Mouse (Mus musculus) embryo, embryonic 10.5 days (tissue): ENCODE data around the gene Bap1.
A peak's percentile ranks its signal among the peaks of the same experiment; 100 is the strongest.

Source experiments
- DNase-seq: peaks from one replicate; pipeline ENCODE4 v3.0.0-alpha.2; 2015; ENCODE audit warnings: low spot score

Bap1 gene

DNA sequence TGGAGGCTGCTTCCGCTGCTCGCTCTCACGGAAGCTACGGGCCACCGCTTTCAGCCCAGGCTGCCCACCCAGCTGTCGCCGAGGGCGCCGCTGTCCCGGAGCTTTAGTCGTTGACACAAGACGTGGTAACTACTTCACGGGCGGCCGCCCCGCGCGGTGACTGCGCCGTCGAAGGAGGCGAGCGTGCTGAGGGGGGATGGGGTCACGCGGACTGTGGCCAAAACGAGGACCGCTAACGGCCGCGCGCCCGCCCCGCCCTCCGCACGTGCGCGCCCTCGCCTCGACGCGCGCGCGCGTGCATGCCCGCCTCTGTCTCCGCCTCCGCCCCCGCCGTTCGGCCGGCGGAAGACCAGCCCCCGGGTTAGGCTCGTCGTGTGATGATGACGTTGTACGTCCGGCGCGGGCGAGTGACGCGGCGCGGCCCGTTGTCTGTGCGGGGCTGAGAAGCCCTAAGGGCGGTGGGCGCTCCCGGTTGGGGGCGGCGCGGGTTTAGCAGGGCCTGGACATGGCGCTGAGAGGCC, at the start of gene Bap1, which contains the start of gene Phf7:
Gene Bap1 (plus strand): TSS at position 367 of the 521 bp plus-strand sequence.
Gene Phf7 (minus strand): TSS at position 234 of the 521 bp plus-strand sequence.
- DNase-seq = peak; percentile 95

DNA sequence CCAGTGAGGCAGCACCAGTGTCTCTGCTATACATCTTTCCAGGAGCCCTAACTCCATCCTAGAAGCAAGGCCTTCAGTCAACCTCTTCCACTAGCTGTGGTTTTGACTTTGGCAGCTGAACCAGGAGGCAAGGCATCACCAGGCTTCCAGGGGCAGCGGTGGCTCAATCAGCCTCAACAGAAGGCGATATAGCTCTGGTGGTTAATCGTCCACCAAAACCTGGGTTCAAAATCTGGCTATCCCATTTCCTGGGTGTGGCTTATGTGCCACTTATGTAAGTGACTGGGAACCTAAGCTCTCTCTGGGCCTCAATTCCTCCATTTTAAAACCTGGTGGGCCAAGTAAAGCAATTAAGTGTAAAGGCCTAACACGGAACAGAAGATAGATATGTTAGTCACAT, 46.4 kb upstream of the Bap1 start:
- no peak for DNase-seq

DNA sequence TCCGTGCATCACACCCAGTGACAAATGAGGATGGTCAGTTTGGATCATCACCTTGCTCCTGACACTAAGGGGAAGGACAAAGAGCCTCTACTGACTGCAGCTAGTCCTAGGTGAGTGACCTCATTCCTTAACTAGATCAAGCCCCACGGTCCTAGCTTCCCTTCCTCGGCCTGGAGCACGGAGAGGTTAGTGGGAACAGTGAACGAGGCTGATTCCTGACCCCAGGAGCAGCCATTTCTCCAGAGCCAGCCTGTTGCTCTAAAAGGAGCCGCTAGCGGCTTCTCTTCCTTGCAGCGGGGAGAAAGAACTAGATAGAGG, 46.0 kb upstream of the Bap1 start:
- DNase-seq = peak; percentile 53

DNA sequence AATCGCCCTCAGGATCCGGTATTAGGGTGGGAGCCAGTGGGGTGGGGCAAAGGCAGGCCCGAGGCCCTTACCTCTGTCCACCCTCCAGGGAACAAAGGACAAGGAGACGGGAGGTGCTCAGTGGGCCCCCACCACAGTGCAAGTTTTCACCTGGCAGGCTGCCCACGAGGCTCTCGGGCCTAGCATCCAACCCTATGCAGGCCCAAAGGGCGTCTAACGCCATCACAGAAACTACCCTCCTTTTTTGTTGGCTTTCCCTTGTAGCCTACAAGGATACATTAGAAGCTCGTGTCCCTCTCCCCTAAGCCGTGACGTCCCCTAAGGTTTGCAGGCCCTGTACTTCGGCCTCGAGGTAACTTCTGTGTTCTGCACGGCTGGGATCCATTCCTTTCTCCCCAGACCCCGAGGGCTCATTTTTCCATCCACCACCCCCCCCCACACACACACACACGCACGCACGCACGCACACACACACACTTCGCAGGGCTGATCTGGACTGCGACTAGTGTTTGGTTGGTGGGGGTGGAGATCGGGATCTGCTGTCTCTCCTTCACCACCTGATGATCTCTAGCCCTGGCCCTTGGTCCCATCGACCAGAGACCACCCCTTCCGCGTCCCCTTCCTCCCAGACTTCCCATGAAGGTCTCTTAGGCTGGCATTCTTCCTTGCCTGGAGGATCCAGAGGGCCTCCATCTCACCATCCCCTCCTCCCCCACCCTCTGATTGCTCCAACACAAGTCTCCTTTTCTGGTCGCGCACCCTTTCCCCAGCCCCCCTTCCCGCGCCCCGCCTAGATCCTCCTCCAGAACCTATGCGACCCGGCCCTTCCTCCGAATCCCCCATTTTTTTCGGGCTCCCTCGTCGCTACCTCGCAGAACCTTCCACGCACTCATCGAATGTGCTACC, 45.4 kb upstream of the Bap1 start:
- DNase-seq = peak; percentile 71

DNA sequence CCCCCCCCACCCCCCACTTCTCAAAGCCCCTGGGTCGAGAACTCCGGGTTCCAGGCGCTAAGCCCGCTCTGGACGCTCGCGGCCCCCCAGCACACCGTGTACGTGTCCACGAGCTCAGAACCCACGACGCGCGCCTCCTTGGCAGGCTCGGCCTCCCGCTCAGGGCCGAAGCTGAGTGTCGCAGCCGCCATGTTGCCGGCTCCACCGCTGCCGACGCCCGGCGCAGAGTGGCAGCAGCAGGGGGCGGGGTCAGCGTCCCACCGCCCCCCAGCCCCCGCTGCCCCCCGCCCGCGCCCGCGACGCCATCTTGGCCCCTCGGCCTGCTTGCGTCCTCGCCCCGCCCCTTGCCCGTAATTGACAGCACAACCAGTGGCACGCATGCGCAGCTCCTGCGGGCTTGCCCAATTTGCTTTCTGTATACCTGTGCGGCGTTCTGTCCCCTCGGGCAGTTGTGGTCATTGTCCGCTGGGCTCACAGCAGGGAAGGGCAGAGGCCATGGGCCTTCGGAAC, 44.7 kb upstream of the Bap1 start:
- DNase-seq = peak; percentile 97

DNA sequence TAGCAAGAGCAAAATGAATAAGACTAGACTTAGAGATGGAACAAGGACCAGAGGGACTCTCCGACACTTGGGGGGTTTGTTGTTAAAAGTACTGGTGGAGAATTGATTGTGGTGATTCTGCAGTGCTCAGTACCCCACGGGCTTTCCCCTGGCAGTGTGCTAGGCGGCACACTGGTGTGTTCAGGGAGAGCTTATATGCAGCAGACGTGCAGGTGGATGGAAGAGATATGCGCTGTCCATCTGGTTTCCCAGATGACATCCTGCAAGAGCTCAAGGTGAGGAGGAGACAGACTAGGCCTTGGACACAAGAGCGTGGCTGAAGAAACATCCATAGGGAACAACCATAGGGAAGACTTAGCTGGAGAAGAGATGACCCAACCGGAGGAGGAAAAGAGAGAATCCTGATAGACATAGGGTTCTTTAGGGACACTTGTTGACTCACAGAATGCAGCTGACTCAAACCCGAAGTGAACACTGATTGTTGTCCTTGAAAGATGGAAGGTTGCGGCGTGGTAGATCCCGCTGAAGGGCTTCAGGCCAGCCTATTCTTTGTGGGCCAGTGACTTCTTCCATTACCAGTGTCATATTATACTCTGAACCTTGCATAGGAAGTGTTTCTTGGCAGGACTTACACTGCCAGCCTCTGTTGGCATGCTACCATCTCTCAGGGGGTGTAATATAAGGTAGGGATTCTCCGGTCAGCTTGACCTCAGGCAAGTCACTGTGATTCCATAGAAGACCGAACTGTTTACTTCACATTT, 44.0 kb upstream of the Bap1 start:
- no peak for DNase-seq

DNA sequence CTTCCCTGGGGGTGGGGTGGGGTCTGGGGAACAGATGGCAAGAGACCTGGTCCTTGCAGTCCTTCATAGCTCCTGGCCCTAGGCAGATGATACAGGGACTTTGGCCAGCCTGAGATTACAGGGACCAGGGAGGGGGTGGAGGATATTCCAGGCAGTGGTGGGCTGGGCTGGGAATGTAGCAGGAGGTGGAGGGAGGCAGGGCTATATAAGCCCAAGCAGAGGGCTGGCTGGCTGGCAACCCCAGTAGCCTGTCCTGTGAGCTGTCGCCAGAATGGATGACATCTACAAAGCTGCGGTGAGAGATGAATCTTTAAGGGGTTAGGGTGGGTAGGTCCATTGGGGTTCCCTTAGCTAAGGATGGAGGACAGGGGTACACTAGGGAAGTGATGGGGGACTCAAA, 43.2 kb upstream of the Bap1 start, which contains the start of gene Tnnc1:
Gene Tnnc1 (plus strand): TSS at position 229 of the 400 bp plus-strand sequence.
- DNase-seq = no peak

DNA sequence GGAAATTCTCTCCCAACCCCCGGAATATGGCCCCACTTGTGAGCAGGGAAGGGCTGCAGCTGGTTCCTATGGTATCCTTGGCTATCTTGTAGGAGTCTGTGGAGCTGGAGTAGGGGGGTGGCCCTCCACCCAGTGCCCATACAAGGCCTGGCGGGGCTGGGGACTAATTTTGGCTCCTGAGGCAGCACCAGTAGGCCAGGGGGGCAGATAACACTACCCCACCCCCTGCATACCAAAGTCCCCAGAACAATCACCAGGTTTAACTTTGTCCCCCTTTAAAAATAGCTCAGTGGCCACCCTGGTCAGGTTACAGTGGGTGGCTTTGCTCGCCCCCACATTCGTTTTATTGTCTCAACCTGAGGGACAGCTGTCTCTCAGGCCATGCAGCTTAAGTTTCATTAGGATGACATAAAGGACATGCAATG, 42.1 kb upstream of the Bap1 start:
- no peak for DNase-seq

DNA sequence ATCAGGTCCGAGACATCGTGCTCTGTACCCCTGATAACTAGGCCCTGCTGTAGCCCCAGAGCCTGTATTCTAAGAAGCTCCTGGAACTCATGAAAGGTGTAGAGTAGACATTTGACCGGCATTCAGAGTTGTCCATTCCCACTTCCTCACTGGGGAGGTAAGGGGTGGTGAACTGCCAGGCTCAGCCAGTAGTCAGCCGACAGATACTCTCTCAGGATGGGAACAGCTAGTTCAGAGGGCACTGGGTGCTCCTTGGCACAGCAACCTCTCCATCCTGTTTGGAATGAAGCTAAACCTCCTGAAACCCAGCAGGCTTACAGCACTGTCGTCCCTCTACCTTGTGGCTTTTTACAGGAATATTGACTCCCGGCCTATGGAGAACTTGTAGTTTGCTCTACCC, 39.4 kb upstream of the Bap1 start:
- DNase-seq = no peak

DNA sequence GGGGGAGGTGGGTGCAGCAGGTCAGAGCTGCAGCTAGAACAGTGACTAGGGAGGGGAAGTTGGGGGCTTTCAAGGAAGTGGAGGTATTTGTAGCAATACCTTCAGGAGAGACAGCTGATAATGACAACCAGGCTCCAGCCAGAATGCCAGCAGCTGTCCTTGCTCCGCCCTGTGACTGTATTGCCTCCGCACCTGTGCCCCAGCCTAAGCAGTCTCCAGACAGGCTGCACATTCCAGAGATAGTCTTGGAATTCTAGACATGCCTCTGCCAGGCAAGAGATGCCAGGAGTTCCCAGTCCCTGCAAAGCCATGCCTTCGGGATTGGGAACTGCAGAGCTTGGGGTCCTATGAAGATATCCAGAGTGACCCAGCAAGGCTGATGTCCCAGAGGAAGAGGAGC, 38.8 kb upstream of the Bap1 start:
- no peak for DNase-seq

DNA sequence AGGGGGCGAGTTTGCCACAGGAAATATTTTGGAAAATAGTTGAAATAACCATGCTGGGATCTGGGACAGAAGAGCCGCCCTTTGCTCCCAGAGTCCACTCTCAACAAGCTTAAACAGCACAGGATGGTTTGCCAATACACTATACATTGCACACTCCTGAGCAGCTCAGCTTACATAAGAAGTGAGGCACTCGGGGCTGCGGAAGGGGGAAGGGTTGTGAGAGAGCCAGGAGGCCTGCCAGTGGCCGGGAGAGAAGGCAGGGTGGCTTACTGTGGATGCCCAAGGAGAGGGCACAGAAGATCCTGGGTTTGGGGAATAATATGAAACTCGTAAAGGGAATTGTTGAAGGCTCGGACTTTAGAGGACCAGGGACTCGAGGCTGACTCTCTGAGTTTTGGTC, 37.4 kb upstream of the Bap1 start:
- DNase-seq = no peak

DNA sequence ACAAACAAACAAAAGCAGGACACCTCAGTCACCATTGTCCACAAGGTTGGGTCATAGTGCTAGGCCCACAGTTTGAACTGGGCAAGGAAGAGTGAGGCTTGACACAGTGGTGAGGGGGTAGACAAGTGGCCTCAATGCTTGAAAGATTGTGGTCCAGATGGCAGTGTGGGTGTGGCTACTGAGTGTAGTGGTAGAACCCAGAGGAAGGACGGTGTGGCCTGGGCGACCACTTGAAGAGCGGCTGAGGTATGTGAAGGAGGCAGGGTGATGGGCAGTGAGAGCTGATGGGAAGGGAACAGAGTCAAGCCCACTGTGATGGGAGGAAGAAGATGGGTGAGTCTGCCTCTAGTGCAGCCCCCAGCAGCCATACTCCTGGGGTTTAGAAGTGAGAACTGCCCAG, 36.6 kb upstream of the Bap1 start:
- no peak for DNase-seq

DNA sequence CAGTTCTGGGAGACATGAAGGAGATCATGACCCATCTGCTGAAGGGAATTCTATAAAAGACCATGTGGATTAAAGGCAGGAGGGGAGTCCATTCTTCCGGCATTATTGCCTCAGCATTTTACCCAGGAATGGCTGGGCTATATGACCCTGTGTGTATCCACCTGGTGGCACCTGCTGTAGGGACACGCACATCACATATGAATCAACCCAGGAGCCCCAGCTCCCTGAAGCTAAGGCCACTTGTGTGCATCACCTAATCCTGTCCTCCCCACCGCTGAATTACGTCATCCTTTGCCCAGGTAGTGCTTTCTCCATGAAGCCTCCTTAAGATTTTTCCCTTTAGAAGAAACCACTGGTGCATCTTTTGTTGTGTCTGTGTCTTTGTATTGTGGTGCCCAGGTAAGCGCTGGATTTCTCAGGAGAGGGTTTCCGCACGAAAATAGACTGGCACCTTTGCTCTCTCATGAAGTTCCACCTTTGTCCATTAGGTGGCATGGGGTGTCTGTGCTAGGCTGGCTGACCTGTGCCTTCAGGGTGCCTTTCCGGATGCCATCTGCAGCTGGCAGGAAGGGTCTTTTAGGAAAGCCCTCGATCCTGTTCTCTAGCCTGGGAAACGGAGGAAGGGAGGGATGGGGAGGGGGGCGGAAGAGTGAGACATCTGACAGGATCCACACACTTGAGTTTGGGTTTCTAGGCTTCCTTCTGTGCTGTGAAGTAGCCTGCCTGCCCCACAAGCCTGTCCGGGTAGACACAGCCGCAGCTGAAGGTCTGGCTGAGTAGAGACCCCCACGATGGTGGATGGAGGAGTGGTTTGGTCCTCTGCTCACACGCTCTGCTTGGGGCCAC, 35.9 kb upstream of the Bap1 start:
- peak; percentile 83 for DNase-seq

DNA sequence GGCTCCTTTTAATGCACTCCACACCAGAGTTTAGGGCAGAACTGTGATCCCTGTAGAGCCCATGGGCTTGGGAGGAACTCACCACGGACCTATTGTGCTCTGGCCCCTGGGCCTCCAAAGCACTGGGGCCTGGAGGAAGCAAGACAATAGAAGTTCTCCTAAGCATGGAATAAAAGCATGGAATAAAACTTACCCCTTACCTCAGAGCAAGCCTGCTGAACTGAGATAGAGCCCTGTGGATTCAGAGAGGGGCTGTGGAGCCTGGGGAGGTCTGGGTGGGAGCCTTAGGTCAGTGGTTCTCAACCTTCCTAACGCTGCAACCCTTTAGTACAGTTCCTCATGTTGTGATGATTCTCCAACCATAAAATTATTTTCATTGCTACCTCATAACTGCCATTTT, 34.4 kb upstream of the Bap1 start, which contains the start of gene Nisch:
Gene Nisch (minus strand): TSS at position 101 of the 400 bp plus-strand sequence.
- no peak for DNase-seq

DNA sequence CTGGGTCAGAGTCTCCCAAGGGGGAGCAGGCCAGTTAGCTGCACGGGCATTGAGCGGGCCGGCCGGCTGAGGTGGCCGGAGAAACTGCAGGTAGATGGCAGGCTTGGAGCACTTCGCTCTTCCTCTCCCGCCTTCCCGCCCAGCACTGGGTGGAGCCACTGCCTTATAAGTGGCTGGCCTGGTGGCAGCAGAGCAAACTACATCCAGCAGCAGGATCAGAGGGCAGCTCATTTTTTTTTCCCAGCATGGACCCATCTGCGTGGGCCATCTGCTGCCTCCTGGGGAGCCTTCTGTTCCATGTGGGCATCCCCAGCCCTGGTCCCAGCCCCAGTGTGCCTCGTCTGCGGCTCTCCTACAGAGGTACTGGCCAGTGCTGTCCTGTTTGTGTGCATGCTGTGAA, 33.6 kb upstream of the Bap1 start, which contains the start of gene Sema3g:
Gene Sema3g (plus strand): TSS at position 195 of the 400 bp plus-strand sequence.
- peak; percentile 77 for DNase-seq

DNA sequence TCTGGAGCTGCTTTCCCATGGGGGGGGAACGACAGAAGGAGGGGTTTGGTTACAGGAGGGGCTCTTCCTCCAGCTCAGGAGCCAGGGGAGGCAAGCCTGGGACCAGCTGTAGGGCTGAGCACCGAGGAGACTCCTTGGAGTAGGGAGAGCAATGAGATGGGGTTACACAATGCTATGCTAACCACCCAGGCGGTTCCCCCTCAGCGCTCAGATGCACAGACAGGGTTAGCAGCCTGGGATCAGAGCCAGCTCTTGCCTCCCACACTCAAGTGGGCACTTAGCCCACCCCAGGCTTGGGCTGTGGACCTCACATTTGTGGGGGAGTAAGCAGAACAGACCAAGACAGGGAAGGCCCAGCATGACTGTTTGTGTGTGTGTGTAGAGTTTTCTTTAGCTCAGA, 24.3 kb upstream of the Bap1 start:
- DNase-seq = no peak

DNA sequence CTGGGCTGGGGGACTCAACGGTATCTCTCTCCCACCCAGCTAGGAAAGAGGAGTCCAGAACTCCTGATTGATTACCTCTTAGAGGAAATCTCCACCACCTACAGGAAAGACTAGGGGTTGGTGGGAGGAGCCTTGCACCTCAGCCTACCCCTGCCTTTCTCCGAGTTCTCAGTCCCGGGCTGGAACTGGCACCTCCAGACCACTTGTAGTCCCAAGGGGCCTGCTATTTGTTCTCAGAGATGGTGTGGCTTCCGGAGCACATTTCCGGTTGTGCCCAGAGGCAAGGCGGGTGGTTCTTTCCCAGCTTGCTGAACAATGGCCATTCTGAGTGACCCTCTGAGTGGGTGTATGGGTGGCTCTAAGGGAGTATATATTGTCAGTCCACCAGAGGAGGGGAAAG, 23.0 kb upstream of the Bap1 start:
- no peak for DNase-seq

DNA sequence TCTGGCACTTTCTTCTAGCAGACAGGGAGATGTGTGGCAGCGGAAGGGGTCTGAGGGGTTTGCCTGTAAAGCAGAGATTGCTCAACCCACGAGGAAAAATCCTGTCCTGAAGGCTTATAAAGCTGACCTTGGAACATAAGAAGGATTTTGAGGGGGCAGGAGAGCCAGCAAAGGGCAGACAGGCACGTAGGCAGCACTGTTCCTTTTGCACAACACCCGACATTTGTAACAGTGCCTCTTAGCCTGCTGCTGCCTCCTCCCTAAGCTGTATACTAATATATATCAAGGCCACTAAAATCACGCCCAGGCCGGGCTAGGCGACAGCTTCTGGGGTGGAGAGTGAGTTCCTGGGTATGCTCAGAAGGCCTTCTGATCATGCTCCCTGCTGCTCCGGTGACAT, 20.8 kb upstream of the Bap1 start:
- no peak for DNase-seq

DNA sequence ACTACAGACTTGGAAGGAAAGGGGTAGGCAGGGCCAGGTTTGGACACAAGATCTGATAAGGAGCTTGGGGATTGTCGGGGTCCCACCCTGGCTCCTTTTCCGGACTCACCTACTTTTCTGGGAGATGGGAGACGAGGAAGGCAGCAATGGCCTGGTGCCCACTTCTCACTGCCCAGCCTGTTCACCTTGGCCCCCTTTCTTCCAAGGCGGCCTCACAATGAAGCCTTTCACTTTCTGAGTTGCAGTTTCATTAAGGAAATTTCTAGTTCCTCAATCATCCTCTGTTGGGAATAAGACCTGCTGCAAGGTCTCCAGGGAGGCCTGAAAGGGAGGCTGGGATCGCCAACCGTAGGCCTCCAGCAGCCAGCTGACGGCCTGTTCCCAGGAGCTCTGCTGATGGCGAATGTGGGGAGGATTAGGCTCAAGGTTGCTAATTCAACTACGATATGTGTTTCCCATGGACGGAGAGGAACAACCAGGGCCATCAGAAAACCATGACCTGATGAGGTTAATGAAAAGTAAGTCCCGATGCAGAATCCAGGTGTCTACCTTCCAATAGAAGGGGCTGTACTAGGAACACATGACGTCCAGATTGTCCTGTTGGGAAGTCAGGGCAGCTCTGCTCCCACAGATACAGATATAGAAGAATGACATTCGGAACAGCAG, 18.7 kb upstream of the Bap1 start:
- no peak for DNase-seq

DNA sequence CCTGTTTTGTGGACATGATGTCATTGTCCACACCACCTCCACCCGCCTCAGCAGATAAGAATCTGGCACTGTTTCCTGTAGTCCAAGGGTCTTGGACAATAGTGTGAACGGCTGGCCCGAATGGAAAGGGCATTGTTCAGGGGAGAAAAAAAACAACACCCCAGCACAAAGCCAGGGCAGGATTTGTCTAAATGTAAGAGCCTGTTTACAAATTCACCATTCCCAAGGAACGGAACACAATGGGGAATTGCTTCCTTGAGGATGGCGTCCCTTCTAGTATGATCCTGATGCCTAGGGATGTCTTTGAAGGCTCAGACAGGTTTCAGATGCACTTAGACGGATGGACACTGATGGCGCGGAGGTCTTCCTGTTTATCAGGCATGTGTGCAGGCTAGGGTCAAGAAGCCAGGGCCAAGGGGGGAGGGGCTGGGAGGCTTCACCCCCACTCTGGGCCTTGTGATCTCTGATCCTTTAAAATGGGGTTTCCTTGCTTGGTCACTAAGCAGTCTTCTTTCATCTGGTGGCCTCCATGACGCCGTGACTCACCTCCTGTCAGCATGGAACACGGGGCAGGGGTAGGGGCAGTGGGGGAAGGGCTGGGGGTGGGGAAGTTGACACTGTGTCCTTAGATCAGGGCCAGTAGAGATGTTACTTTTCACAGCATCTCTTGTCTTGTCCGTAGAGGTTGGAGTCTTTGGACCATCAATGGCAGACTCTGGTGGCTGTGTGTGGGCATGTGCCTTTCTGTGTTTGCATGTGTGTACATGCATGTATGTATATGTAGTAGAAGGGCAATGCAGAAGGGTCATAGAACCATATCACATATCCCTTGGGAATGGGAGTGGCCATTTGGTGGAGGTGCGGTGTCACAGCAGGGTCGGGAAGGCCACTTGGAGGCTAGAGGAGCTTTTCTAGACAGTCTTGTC, 17.9 kb upstream of the Bap1 start:
- DNase-seq = no peak
